Mouse (Mus musculus): ENCODE data around the gene Otogl.

DNA sequence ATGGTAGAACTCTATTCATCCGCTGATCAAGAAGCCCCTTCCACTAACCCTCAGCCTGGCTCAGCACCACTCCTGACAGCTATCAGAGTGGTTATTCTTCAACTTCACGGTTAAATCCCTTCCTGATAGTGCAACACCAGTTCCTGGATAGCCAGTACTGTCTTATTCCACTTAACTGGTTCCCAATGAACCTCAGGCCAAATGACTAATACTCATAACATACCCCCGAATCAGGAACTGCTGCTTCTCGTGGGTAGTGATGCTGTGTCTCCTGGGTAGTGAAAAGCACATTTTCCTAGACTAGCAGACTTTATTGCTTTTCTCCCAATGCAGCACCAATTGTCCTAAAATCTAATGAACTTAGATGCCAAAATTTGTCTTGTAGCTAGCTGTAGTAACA is 39.8 kb downstream of the Otogl start:
- TF ChIP-seq CTCF (IDR thresholded peaks at IDR 0.05; ENCODE audit: control insufficient read depth, insufficient read depth, low read length) (no peak), POLR2A (IDR thresholded peaks at IDR 0.05; ENCODE audit: borderline replicate concordance, control insufficient read depth, low read depth, low read length) (no peak)
